Mouse (Mus musculus): ENCODE data around the gene Rtn3. TPM values are rescaled to one million over a fixed set of nuclear protein-coding genes. Genes with fewer than 3 reads are reported as not detected.

Gene Rtn3
- polyA plus RNA-seq, 1 experiment from 2014 or later, result 586 TPM

- Histone ChIP-seq H3K4me2 (ENCODE audit: low read length) (no peak overlapping the region), H3K27ac (replicated peaks; ENCODE audit: low read depth, low read length) (no peak overlapping the region), H3K27me3 (ENCODE audit: control insufficient read depth, insufficient read depth, low read length) (no peaks in the 10 kb centered on the region), H3K36me3 (ENCODE audit: control insufficient read depth, insufficient read depth, low read length) (peaks cover 9% of the 10 kb centered on the region), H3K4me1 (ENCODE audit: control insufficient read depth, insufficient read depth, low read length) (no peaks in the 10 kb centered on the region), H3K4me3 (replicated peaks; ENCODE audit: low read depth, low read length) (no peak overlapping the region), H3K9me3 (ENCODE audit: control insufficient read depth, low read length) (no peaks in the 10 kb centered on the region), H3K9ac (replicated peaks; ENCODE audit: low read length) (no peak overlapping the region)
- ATAC-seq (ENCODE audit: low FRiP score, low TSS enrichment) (no peak), DNase-seq (peak; percentile 85)
- 66% methylated on average over 14 of the region's 14 CpGs for WGBS
These were observed 41.6 kb downstream of the Rtn3 start for GRCm38 (mm10) chr19:7441493-7441892.

GRCm38 (mm10) chr19:7438295-7438694, 44.8 kb downstream of the Rtn3 start:
- H3K9ac ChIP-seq (replicated peaks; ENCODE audit: low read length), result no peak overlapping the region
- no peak overlapping the region for H3K4me3 ChIP-seq (replicated peaks; ENCODE audit: low read depth, low read length)
- no peaks in the 10 kb centered on the region for H3K4me1 ChIP-seq (ENCODE audit: control insufficient read depth, insufficient read depth, low read length)
- H3K9me3 ChIP-seq (ENCODE audit: control insufficient read depth, low read length), result no peaks in the 10 kb centered on the region
- DNase-seq (no peak), ATAC-seq (ENCODE audit: low FRiP score, low TSS enrichment) (no peak)
- H3K36me3 ChIP-seq (ENCODE audit: control insufficient read depth, insufficient read depth, low read length), result peaks cover 27% of the 10 kb centered on the region
- no peak overlapping the region for H3K4me2 ChIP-seq (ENCODE audit: low read length)
- H3K27me3 ChIP-seq (ENCODE audit: control insufficient read depth, insufficient read depth, low read length), result no peaks in the 10 kb centered on the region
- no peak overlapping the region for H3K27ac ChIP-seq (replicated peaks; ENCODE audit: low read depth, low read length)

GRCm38 (mm10) chr19:7436061-7436970, 46.8 kb downstream of the Rtn3 start:
- H3K27me3 ChIP-seq (ENCODE audit: control insufficient read depth, insufficient read depth, low read length), result no peaks in the 10 kb centered on the region
- no peak overlapping the region for H3K4me2 ChIP-seq (ENCODE audit: low read length)
- no peak overlapping the region for H3K9ac ChIP-seq (replicated peaks; ENCODE audit: low read length)
- H3K4me3 ChIP-seq (replicated peaks; ENCODE audit: low read depth, low read length), result no peak overlapping the region
- DNase-seq (peak; percentile 87), ATAC-seq (ENCODE audit: low FRiP score, low TSS enrichment) (no peak)
- peak overlapping the region; percentile 37; the same call in 1 of the 2 replicates for H3K27ac ChIP-seq (replicated peaks; ENCODE audit: low read depth, low read length)
- no peaks in the 10 kb centered on the region for H3K9me3 ChIP-seq (ENCODE audit: control insufficient read depth, low read length)
- whole genome bisulfite sequencing, result 78% methylated on average over 5 of the region's 5 CpGs
- no peaks in the 10 kb centered on the region for H3K4me1 ChIP-seq (ENCODE audit: control insufficient read depth, insufficient read depth, low read length)
- H3K36me3 ChIP-seq (ENCODE audit: control insufficient read depth, insufficient read depth, low read length), result peaks cover 47% of the 10 kb centered on the region

GRCm38 (mm10) chr19:7434887-7435286, 48.2 kb downstream of the Rtn3 start:
- Histone ChIP-seq H3K4me1 (ENCODE audit: control insufficient read depth, insufficient read depth, low read length) (no peaks in the 10 kb centered on the region), H3K9me3 (ENCODE audit: control insufficient read depth, low read length) (no peaks in the 10 kb centered on the region), H3K27ac (replicated peaks; ENCODE audit: low read depth, low read length) (no peak overlapping the region), H3K9ac (replicated peaks; ENCODE audit: low read length) (no peak overlapping the region), H3K4me2 (ENCODE audit: low read length) (no peak overlapping the region), H3K4me3 (replicated peaks; ENCODE audit: low read depth, low read length) (no peak overlapping the region), H3K27me3 (ENCODE audit: control insufficient read depth, insufficient read depth, low read length) (no peaks in the 10 kb centered on the region), H3K36me3 (ENCODE audit: control insufficient read depth, insufficient read depth, low read length) (peaks cover 59% of the 10 kb centered on the region)
- DNase-seq, result no peak
- 90% methylated on average over 2 of the region's 2 CpGs for WGBS
- ATAC-seq (ENCODE audit: low FRiP score, low TSS enrichment), result no peak

GRCm38 (mm10) chr19:7425398-7425775, 57.7 kb downstream of the Rtn3 start:
- 47% methylated on average over 3 of the region's 3 CpGs for WGBS
- DNase-seq (no peak), ATAC-seq (ENCODE audit: low FRiP score, low TSS enrichment) (no peak)
- peaks cover 94% of the 10 kb centered on the region for H3K36me3 ChIP-seq (ENCODE audit: control insufficient read depth, insufficient read depth, low read length)
- H3K4me3 ChIP-seq (replicated peaks; ENCODE audit: low read depth, low read length), result no peak overlapping the region
- H3K4me1 ChIP-seq (ENCODE audit: control insufficient read depth, insufficient read depth, low read length), result peaks cover 47% of the 10 kb centered on the region
- no peak overlapping the region for H3K4me2 ChIP-seq (ENCODE audit: low read length)
- H3K9me3 ChIP-seq (ENCODE audit: control insufficient read depth, low read length), result no peaks in the 10 kb centered on the region
- H3K9ac ChIP-seq (replicated peaks; ENCODE audit: low read length), result no peak overlapping the region
- H3K27ac ChIP-seq (replicated peaks; ENCODE audit: low read depth, low read length), result no peak overlapping the region
- H3K27me3 ChIP-seq (ENCODE audit: control insufficient read depth, insufficient read depth, low read length), result no peaks in the 10 kb centered on the region

GRCm38 (mm10) chr19:7424590-7425397, 58.3 kb downstream of the Rtn3 start:
- peak overlapping the region; percentile 100; the same call in 1 of the 2 replicates for H3K9ac ChIP-seq (replicated peaks; ENCODE audit: low read length)

GRCm38 (mm10) chr19:7424131-7424530, 59.0 kb downstream of the Rtn3 start:
- no peaks in the 10 kb centered on the region for H3K27me3 ChIP-seq (ENCODE audit: control insufficient read depth, insufficient read depth, low read length)
- H3K9ac ChIP-seq (replicated peaks; ENCODE audit: low read length), result peak overlapping the region; percentile 100
- H3K9me3 ChIP-seq (ENCODE audit: control insufficient read depth, low read length), result no peaks in the 10 kb centered on the region
- DNase-seq, result peak; percentile 49
- ATAC-seq (ENCODE audit: low FRiP score, low TSS enrichment), result no peak
- WGBS, result 37% methylated on average over 7 of the region's 7 CpGs
- H3K4me3 ChIP-seq (replicated peaks; ENCODE audit: low read depth, low read length), result peak overlapping the region; percentile 35
- H3K36me3 ChIP-seq (ENCODE audit: control insufficient read depth, insufficient read depth, low read length), result peaks cover 91% of the 10 kb centered on the region
- H3K4me2 ChIP-seq (ENCODE audit: low read length), result peak overlapping the region; percentile 95
- peak overlapping the region; percentile 93 for H3K27ac ChIP-seq (replicated peaks; ENCODE audit: low read depth, low read length)
- H3K4me1 ChIP-seq (ENCODE audit: control insufficient read depth, insufficient read depth, low read length), result peaks cover 60% of the 10 kb centered on the region

More at GRCm38 (mm10) chr19:7424590-7425397, 58.3 kb downstream of the Rtn3 start:
- H3K4me1 ChIP-seq (ENCODE audit: control insufficient read depth, insufficient read depth, low read length), result peaks cover 53% of the 10 kb centered on the region
- peak overlapping the region; percentile 95 for H3K4me2 ChIP-seq (ENCODE audit: low read length)
- 0 out of 2 replicates have a peak overlapping the region, but pooled peaks have one; percentile 35 for H3K4me3 ChIP-seq (replicated peaks; ENCODE audit: low read depth, low read length)
- H3K27ac ChIP-seq (replicated peaks; ENCODE audit: low read depth, low read length), result peak overlapping the region; percentile 93
- H3K9me3 ChIP-seq (ENCODE audit: control insufficient read depth, low read length), result no peaks in the 10 kb centered on the region
- H3K36me3 ChIP-seq (ENCODE audit: control insufficient read depth, insufficient read depth, low read length), result peaks cover 97% of the 10 kb centered on the region
- ATAC-seq (ENCODE audit: low FRiP score, low TSS enrichment) (no peak), DNase-seq (peak; percentile 55)
- no peaks in the 10 kb centered on the region for H3K27me3 ChIP-seq (ENCODE audit: control insufficient read depth, insufficient read depth, low read length)
- WGBS, result 59% methylated on average over 8 of the region's 8 CpGs

GRCm38 (mm10) chr19:7423656-7424030, 59.4 kb downstream of the Rtn3 start:
- Histone ChIP-seq H3K4me2 (ENCODE audit: low read length) (peak overlapping the region; percentile 95), H3K36me3 (ENCODE audit: control insufficient read depth, insufficient read depth, low read length) (peaks cover 86% of the 10 kb centered on the region), H3K27ac (replicated peaks; ENCODE audit: low read depth, low read length) (peak overlapping the region; percentile 93), H3K4me1 (ENCODE audit: control insufficient read depth, insufficient read depth, low read length) (peaks cover 64% of the 10 kb centered on the region), H3K9me3 (ENCODE audit: control insufficient read depth, low read length) (no peaks in the 10 kb centered on the region), H3K4me3 (replicated peaks; ENCODE audit: low read depth, low read length) (peak overlapping the region; percentile 35), H3K9ac (replicated peaks; ENCODE audit: low read length) (peak overlapping the region; percentile 100), H3K27me3 (ENCODE audit: control insufficient read depth, insufficient read depth, low read length) (no peaks in the 10 kb centered on the region)
- DNase-seq, result no peak
- no peak; the same call in 1 of the 2 replicates for ATAC-seq (ENCODE audit: low FRiP score, low TSS enrichment)
- 9% methylated on average over 16 of the region's 16 CpGs for WGBS

Data from midbrain, embryonic 14.5 days (tissue).